Mouse (Mus musculus) stomach, postnatal 0 days (tissue): ENCODE data around the gene R3hdm1. TPM values are rescaled to one million over a fixed set of nuclear protein-coding genes. Genes with fewer than 3 reads are reported as not detected.
A peak's percentile ranks its signal among the peaks of the same experiment; 100 is the strongest.

Experiments used
- ATAC-seq: fragments of 200-750 bp; cut with Nextera tagmentation; 2 replicates; pipeline ENCODE4 v1.8.0; 2017; ENCODE audit not compliant: low FRiP score, low TSS enrichment
- DNase-seq: peaks from one replicate; pipeline ENCODE4 v3.0.0-alpha.2; 2016; ENCODE audit warnings: low spot score
- H3K27ac ChIP-seq: fragments of 300-500 bp; sonication (generic); replicated peaks from 2 replicates; pipeline ENCODE4 v1.5.1; 2014; ENCODE audit warnings: mild to moderate bottlenecking, control low read depth
- H3K27me3 ChIP-seq: fragments of 300-500 bp; sonication (generic); 2 replicates; pipeline ENCODE4 v1.6.1; 2014; ENCODE audit warnings: low read length; ENCODE audit not compliant: control insufficient read depth, insufficient read depth
- H3K36me3 ChIP-seq: fragments of 300-500 bp; sonication (generic); 2 replicates; pipeline ENCODE4 v1.6.1; 2014; ENCODE audit warnings: low read length, mixed read lengths; ENCODE audit not compliant: control insufficient read depth, insufficient read depth
- H3K4me1 ChIP-seq: fragments of 300-500 bp; sonication (generic); replicated peaks from 2 replicates; pipeline ENCODE4 v1.6.1; 2014; ENCODE audit warnings: antibody characterized with exemption; ENCODE audit not compliant: control insufficient read depth, insufficient read depth
- H3K4me2 ChIP-seq: fragments of 300-500 bp; sonication (generic); replicated peaks from 2 replicates; pipeline ENCODE4 v1.6.1; 2014; ENCODE audit warnings: low read depth, mild to moderate bottlenecking, control low read depth, moderate library complexity
- H3K4me3 ChIP-seq: fragments of 300-500 bp; sonication (generic); 2 replicates; pipeline ENCODE4 v1.5.1; 2014; ENCODE audit warnings: low read depth, low read length, control low read depth
- H3K9ac ChIP-seq: fragments of 300-500 bp; sonication (generic); 2 replicates; pipeline ENCODE4 v1.6.1; 2014; ENCODE audit warnings: mild to moderate bottlenecking, low read length, control low read depth, mixed read lengths
- H3K9me3 ChIP-seq: fragments of 300-500 bp; sonication (generic); 2 replicates; pipeline ENCODE4 v1.6.1; 2016; ENCODE audit warnings: low read length; ENCODE audit not compliant: control insufficient read depth
- CTCF ChIP-seq: IDR thresholded peaks from 2 replicates; pipeline ENCODE4 v1.5.1; 2016; ENCODE audit warnings: antibody characterized with exemption, low read depth, mild to moderate bottlenecking, moderate library complexity
- EP300 ChIP-seq: optimal IDR thresholded peaks from 2 replicates; pipeline ENCODE3; 2016; ENCODE audit warnings: antibody characterized with exemption
- WGBS: fragments of 180-500 bp; shearing (Covaris S2); extraction: QIAGEN DNeasy Blood & Tissue Kit; methylation state at CpG from one replicate; pipeline ENCODE4 v1.1.7; 2014; 5-methylcytosine and 5-hydroxymethylcytosine counted together
- polyA plus RNA-seq: library from polyadenylated mRNA; unstranded; fragments of >200 nt; fragmentation: Nextera tagmentation; extraction: Ambion mirVana; gene quantifications from 2 replicates; pipeline ENCODE4 v1.2.1, GENCODE M21; 2015

Gene R3hdm1
- polyA plus RNA-seq, 1 experiment from 2014 or later, result 29.6 TPM

DNA sequence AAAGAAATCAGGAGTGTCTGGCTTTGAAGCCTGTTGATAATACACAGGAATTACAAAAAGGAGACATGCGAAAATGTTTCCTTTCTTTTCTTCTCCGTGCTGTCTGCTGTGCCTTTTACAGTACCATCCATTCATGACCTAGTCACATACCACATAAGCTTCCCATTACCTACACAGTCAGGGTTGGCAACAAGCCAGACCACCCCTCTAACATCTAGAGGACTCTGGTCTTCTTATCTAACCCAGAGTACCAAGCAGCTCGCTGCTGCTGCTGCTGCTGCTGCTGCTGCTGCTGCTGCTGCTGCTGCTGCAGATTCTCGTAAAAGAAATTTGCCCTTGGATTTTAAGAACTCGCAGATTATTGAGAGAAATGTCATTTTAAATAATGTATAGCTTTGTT, 110.2 kb downstream of the R3hdm1 start:
- ATAC-seq (no peak), DNase-seq (no peak)
- TF ChIP-seq EP300 (no peak), CTCF (no peak)
- Histone ChIP-seq H3K4me2 (no peak overlapping the region), H3K27ac (no peak overlapping the region), H3K4me1 (no peaks in the 10 kb centered on the region), H3K9me3 (no peaks in the 10 kb centered on the region), H3K36me3 (peaks cover 10% of the 10 kb centered on the region), H3K4me3 (no peak overlapping the region), H3K27me3 (no peaks in the 10 kb centered on the region), H3K9ac (no peak overlapping the region)
- WGBS, result 82% methylated on average over 5 of the region's 5 CpGs

DNA sequence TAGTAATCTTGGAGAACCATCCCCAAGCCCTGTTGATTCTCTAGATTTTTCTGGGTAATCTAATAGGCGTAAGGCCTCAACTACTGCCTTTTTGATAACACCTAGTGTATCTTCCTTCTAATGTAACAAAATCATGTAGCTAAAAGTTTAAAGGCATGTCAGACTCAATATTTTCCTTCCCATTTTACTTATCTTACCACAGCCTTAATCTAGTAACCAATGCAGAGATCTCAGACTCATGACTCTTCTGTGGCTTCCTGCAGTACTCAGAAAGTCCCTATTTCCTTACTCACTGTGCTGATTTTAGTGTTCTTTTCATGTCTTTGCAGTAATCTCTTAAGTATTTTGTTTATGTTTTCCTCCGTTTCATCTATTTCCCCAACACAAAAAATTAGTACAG, 118.8 kb downstream of the R3hdm1 start:
- TF ChIP-seq CTCF, result no peak
- TF ChIP-seq EP300, result no peak
- ATAC-seq (no peak), DNase-seq (no peak)
- H3K4me2 ChIP-seq, result no peak overlapping the region
- peaks cover 10% of the 10 kb centered on the region; the same call in 1 of the 2 replicates for H3K36me3 ChIP-seq
- H3K4me1 ChIP-seq, result no peaks in the 10 kb centered on the region
- H3K9me3 ChIP-seq, result no peaks in the 10 kb centered on the region
- no peak overlapping the region for H3K9ac ChIP-seq
- H3K4me3 ChIP-seq, result no peak overlapping the region
- 85% methylated on average over 2 of the region's 2 CpGs for WGBS
- no peak overlapping the region for H3K27ac ChIP-seq
- no peaks in the 10 kb centered on the region for H3K27me3 ChIP-seq

DNA sequence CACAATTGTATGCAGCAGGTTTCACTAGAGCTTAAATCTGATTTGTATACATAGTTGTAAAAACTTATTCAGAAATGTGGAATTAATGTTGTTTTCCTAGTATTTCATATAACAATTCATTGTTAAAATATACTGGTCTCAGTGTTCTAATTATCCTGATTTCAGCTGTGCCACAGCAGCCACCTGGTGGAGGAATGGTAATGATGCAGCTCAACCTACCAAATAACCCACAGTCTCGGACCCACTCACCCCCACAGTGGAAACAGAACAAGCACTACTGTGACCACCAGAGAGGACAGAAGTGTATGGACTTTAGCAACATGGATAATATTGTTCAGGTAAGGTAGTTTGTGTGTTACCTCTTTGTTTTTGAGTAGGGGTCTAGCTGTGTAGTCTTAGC, 120.2 kb downstream of the R3hdm1 start:
- Histone ChIP-seq H3K9me3 (no peaks in the 10 kb centered on the region), H3K4me1 (no peaks in the 10 kb centered on the region), H3K27ac (no peak overlapping the region), H3K4me3 (no peak overlapping the region), H3K27me3 (no peaks in the 10 kb centered on the region), H3K4me2 (no peak overlapping the region), H3K36me3 (peaks cover 10% of the 10 kb centered on the region; the same call in 1 of the 2 replicates), H3K9ac (no peak overlapping the region)
- TF ChIP-seq EP300, result no peak
- TF ChIP-seq CTCF, result peak; percentile 63
- ATAC-seq (no peak), DNase-seq (no peak)
- 84% methylated on average over 1 of the region's 1 CpGs for WGBS

DNA sequence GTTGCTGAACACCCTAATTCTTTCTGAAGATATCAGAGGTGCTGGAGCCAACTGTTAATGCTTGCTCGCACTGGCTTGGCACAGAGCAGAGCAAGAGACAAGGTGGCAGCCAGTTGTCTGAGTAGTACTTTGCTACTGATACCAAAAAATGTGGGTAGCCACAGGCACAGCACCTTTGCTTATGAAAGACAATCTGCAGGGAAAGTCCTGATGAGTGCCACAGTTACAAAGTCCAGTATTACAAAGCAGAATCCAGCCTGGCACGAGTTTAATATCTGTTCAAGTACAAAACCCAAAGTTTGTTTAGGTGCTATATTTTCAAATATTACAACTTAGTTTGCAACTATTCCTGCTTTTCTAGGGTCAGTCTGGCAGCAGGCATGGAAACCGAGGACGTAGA, 132.1 kb downstream of the R3hdm1 start:
- ATAC-seq (no peak), DNase-seq (no peak)
- H3K27me3 ChIP-seq, result no peaks in the 10 kb centered on the region
- no peaks in the 10 kb centered on the region for H3K9me3 ChIP-seq
- no peak overlapping the region for H3K4me3 ChIP-seq
- H3K36me3 ChIP-seq, result peaks cover 12% of the 10 kb centered on the region
- H3K4me2 ChIP-seq, result no peak overlapping the region
- WGBS, result 97% methylated on average over 4 of the region's 4 CpGs
- TF ChIP-seq EP300 (no peak), CTCF (no peak)
- H3K9ac ChIP-seq, result no peak overlapping the region
- no peaks in the 10 kb centered on the region for H3K4me1 ChIP-seq
- H3K27ac ChIP-seq, result no peak overlapping the region

DNA sequence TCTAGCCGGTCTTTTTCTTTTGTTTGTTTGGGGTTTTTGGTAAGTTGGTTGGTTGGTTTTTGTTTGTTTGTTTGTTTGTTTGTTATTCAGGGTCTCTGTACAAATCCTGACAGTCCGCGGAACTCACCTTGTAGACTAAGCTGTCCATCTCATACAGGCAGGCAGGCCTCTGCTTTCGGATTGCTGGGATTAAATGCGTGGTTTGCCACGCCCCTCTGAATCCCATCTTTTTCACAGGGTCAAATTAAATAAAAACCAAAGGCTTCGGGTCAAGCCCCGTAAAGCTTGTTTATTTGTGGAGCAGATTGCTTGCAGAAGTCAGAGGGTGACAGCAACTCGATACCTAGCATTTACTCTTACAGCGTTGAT, 140.5 kb downstream of the R3hdm1 start, which contains the start of gene Ubxn4:
Gene Ubxn4 (plus strand): TSS at position 338 of the 369 bp plus-strand sequence.
- no peak for TF ChIP-seq CTCF
- TF ChIP-seq EP300, result no peak
- 7% methylated on average over 10 of the region's 10 CpGs for WGBS
- Histone ChIP-seq H3K27ac (peak within 1 kb of the TSS; percentile 94), H3K4me1 (no peaks in the 10 kb centered on the region), H3K4me2 (peak within 1 kb of the TSS; percentile 88), H3K9ac (peak within 1 kb of the TSS; percentile 89), H3K9me3 (no peaks in the 10 kb centered on the region), H3K4me3 (peak within 1 kb of the TSS; percentile 77), H3K36me3 (no peaks in the 10 kb centered on the region), H3K27me3 (no peaks in the 10 kb centered on the region)
- no peak for DNase-seq
- peak; percentile 6; the same call in 1 of the 2 replicates for ATAC-seq

DNA sequence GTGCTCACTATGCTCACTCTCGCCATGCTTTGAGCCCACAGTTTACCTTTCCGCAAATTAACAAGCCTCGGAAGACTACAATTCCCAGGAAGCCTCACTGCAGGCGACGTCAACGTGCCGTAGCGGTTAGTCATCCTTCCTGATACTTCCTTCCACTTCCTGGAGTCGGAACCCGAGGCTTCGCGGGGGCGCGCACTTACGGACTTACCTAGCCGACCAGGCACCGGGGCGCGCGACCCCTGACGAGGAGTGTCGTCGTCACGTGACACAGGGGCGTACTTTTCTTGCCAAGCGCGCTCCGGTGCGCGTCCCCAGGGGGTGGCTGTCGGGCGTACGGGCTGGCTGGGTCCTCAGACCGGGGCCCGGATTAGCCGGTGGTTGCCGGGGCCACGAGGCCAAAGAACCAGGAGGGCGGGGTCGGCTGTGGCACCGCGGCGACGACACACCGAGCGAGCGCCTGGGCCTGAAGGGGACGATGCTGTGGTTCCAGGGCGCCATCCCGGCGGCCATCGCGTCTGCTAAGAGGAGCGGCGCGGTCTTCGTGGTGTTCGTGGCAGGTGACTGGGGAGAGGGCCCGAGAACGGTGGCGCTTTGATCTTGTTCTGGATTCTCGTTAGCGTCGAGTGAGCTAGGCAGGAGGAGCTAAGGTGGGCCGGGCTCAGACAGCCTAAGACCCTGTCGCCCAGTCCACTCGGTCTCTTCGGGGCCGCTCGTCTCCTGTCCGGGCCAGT, 141.1 kb downstream of the R3hdm1 start:
- no peaks in the 10 kb centered on the region for H3K4me1 ChIP-seq
- TF ChIP-seq CTCF (0 out of 2 replicates have a peak, but pooled peaks have one; percentile 15), EP300 (no peak)
- H3K27ac ChIP-seq, result peak overlapping the region; percentile 94
- peak overlapping the region; percentile 88 for H3K4me2 ChIP-seq
- ATAC-seq, result peak; percentile 98
- peak overlapping the region; percentile 89 for H3K9ac ChIP-seq
- peak; percentile 99 for DNase-seq
- WGBS, result under 1% methylated on average over 65 of the region's 71 CpGs
- no peaks in the 10 kb centered on the region for H3K9me3 ChIP-seq
- no peaks in the 10 kb centered on the region for H3K27me3 ChIP-seq
- H3K36me3 ChIP-seq, result no peaks in the 10 kb centered on the region
- H3K4me3 ChIP-seq, result peak overlapping the region; percentile 77
